Mouse (Mus musculus) kidney, adult 9 months (tissue): ENCODE measurements at regions not wholly inside any gene's neighbourhood (a gene's known extent, or its start where the extent isn't known, plus 50 kb on each side); places are given as distances from the start of the nearest gene placed in this dataset.

Experiments
- DNase-seq: peaks from one replicate; pipeline ENCODE4 v3.0.0; 2022

DNA sequence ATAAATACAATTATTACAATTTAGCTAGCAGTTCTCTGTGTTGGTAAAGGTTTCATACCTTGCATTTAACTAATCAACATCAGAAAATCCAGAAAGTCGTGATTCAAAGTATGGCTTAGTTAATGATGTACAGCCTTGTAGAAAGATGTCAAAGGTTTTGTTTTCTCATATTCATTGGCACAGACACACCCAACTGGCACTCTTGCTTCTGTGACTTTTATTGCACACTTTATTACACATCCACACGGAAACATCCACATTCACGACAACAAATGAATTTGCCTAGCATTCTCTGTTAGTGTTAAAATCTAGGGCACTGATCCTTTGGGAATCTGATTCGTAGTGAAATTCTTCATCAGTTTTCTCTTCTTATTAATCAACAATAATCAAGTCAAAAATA lies 720.0 kb downstream of the Tns3 start:
- no peak for DNase-seq

DNA sequence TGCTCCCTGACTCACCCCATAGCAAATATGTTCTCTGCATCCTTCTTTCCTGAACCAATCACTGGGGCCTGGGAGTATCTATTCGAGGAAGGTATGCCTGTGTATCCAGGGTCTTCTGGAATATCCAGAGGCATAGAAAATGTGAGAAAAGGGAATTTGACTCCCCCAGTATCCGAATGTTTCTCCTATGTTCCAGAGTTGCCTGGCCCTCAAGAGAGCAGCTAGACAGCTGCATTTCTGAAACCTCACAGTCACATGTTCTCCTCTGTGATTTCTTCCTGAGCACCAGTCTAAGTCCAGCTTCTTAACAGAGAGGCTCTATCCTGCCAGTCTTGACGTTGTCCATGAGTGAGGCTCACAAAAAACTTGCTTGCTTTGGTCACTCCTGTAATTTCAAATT lies 719.9 kb upstream of the Igfbp3 start:
- no peak for DNase-seq

GRCm38 (mm10) chr11:7932638-7933037 lies 718.9 kb upstream of the Igfbp3 start:
- DNase-seq = no peak

DNA sequence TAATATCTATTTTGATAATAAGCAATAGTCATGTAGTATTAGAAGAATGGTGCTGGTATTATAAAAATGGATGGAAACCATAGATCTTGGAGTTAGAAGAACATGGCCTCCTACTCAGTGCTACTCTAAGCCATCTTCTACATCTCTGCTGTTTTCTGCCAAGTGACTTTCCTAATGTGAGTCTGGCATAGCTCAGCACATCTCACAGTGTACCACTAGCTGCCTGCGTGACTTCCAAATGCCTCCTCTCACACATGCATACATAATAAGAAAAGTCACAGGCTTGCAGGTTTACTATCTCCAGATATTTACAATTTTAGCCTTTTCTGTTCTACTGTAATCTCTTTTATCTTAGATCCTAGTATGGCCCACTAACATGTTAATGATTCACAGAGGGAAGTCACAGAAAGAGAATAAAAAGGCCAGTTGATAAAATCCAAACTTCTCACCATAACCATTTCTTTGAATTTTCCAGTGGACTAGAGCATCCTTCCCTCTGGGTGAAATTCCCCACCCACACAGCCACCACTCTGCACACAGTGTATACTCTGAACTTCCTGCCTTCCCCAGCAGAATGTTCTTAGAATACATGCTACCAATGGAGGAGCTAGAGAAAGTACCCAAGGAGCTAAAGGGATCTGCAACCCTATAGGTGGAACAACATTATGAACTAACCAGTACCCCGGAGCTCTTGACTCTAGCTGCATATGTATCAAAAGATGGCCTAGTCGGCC lies 717.5 kb upstream of the Igfbp3 start:
- no peak for DNase-seq

DNA sequence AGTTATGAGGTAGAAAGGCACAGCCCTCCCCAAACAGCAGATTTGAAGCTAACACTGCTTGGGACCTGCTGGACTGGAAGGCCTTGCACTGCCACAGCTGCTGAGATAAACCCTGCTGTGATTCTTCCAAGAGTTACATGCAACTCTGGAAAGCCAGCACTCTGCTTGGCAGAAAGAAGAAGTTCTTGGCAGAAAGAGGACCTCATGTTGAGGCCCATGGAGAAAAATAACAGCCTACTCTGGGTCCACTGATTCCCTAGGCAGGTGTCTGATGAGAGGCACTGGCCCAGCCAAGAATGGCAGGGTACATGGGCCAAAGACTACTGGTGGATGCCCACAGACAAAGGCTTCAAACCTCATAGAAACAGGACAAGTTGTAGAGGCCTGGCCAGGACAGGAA lies 714.0 kb upstream of the Igfbp3 start:
- no peak for DNase-seq

DNA sequence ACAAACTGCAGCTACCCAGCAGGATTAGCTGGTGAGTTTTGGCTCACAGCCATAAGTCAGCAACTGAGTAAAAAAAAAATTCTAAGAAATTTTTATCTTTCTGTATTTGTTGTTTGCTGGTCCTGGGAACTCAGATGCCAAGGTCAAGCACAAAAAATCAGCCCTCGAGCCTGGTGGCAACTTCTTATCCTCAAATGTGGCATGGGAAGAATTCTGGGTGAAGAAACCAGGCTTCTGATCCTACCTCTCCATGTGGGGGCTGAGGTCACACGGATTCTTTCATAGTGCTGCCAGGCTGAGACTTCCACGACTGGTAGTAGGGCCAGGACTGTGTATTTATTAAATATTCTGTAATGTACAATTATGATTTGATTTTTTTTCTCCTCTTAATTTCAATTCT lies 698.3 kb upstream of the Igfbp3 start:
- DNase-seq = no peak

DNA sequence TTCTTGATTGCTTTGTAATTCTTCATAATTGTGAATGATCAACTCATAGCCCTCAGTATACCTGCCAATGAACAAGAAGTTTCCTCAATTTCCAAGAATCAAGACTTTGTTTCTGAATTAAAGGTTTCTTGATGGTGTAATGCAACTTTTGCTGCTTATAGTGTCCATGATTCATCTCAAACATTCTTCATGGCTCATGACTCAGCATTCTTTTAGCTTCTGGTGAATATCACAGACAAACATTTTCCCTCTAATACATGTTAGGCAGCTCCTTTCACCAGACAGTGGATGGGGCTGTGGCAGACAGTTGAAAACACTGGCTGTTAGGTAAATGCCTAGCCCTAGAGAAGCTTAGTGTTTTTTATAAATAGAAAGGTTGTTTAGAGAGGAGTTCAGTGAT lies 686.5 kb upstream of the Igfbp3 start:
- no peak for DNase-seq

- DNase-seq = peak; percentile 11
These were observed 684.5 kb upstream of the Igfbp3 start for GRCm38 (mm10) chr11:7898204-7898603.

GRCm38 (mm10) chr11:7880506-7880905 lies 666.8 kb upstream of the Igfbp3 start:
- DNase-seq = no peak

DNA sequence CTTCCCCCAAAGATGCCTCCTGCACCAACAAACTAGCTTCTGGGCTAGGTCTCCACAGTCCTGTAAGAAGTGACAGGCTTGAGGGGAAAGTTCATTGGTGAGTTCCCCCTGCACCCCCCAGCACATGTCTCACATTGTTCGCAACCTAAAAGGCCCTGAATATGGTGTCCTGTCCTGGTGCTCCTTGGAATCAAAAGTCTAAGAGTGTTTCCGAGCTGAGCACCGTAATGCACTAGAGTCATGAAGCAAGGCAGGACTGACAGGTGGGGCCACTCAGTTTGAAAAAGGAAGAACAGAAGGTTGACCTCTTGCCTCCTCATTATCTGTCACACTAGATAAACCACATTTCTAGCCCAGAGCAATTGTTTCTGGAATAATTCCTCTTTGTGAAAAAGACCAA lies 650.4 kb upstream of the Igfbp3 start:
- no peak for DNase-seq

GRCm38 (mm10) chr11:7863711-7864110 lies 650.0 kb upstream of the Igfbp3 start:
- DNase-seq = peak; percentile 47

DNA sequence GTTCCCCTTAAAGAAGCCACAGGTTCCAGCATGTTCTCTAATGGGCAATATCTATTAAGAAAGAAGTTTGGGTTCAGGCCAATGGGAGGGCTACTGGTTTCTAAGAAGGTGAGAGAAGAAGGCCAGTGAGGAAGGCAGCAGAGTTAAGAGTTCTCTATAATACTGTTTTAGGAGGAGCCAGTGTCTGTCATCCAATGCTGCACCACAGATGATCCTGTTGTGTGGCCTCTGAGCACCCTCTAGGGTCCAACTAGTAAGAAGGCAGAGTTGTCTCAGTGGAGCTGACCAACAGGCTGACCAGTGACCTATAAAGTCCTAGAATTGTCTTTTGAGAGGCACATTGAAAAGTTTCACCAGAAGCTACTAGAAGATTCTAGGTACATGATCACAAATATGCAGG lies 648.8 kb upstream of the Igfbp3 start:
- peak; percentile 40 for DNase-seq

- no peak for DNase-seq
These were observed 638.9 kb upstream of the Igfbp3 start for GRCm38 (mm10) chr11:7852612-7853011.

GRCm38 (mm10) chr11:7838311-7839237 lies 624.9 kb upstream of the Igfbp3 start:
- DNase-seq = peak; percentile 53

- DNase-seq = no peak
These were observed 623.8 kb upstream of the Igfbp3 start for GRCm38 (mm10) chr11:7837486-7837885.

- DNase-seq = no peak
These were observed 620.4 kb upstream of the Igfbp3 start for GRCm38 (mm10) chr11:7834151-7834550.

DNA sequence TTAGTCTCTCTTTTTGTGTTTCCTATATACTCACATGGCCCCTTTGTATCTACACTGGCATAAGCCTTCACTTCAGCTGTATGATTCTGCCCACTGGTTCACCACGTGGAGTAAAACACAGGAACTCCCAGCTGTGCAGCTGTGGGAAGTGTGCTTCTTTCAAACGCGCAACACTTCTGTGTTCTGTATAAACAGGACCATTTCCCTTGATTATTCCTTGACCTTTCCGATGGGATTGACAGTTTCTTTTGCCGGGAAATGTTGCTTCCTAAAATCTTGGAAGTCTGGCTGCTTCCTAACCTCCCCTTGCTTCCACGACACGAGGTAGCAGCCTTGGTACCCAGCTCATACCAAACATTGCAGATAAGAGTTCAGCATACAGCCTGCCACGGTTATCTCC lies 618.7 kb upstream of the Igfbp3 start:
- DNase-seq = peak; percentile 13

DNA sequence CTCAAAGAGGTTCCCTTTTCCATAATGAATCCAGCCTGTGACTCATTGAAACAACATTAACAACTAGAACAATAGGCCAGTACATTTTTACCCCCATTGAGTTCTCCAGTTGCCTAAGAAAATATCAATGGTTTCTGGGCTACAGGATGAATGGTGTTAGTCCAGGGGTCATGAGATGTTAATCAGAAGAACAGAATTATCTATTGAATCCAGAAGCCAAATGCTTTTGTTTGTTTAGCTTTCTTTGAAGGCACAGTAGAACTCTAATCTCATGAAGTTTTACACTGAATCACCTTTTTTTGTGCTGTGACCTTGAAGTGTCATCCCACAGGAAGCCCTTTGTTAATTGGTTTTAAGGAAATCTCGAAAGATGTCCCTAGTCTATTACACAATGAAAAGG lies 616.0 kb upstream of the Igfbp3 start:
- DNase-seq = peak; percentile 10

GRCm38 (mm10) chr11:7828001-7828400 lies 614.3 kb upstream of the Igfbp3 start:
- DNase-seq = no peak

- DNase-seq = no peak
These were observed 613.7 kb upstream of the Igfbp3 start for GRCm38 (mm10) chr11:7827402-7827801.

- no peak for DNase-seq
These were observed 602.0 kb upstream of the Igfbp3 start for GRCm38 (mm10) chr11:7815750-7816149.

GRCm38 (mm10) chr11:7814556-7814955 lies 600.8 kb upstream of the Igfbp3 start:
- no peak for DNase-seq

DNA sequence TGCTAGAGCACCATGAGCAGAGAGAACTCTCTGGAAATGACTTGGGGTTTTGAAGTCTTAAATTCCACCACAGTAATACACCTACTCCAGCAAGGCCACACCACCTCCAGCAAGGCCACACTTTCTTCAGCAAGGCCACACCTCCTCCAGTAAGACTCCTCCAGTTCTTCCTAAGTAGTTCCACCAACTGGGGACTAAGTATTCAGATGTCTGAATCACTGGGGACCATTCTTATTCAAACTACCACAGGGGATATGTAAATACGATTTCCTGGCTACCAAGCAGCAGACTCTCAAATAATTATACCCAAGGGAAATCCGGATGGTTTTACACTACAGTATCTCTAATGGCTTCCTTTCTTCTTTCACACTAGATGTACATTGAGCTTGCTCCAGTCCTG lies 598.7 kb upstream of the Igfbp3 start:
- no peak for DNase-seq

- DNase-seq = no peak
These were observed 596.0 kb upstream of the Igfbp3 start for GRCm38 (mm10) chr11:7809741-7810140.
